Mouse (Mus musculus): ENCODE measurements around the gene Trp53i11. TPM values are rescaled to one million over a fixed set of nuclear protein-coding genes. Genes with fewer than 3 reads are reported as not detected.
A peak's percentile ranks its signal among the peaks of the same experiment; 100 is the strongest.

Trp53i11 gene
- polyA plus RNA-seq (2014; fragmentation: Nextera tagmentation; extraction: Ambion mirVana), result 30.5 and 33.0 TPM in 2 replicates

- H3K36me3 ChIP-seq (ENCODE audit: control insufficient read depth, insufficient read depth, low read length), result no peaks in the 10 kb centered on the region
- H3K27ac ChIP-seq (replicated peaks in 1 of 2; ENCODE audit: control insufficient read depth in 1 of 2, insufficient read depth in 1 of 2, low read depth in 2 of 2, low read length in 2 of 2), result peak within 1 kb of the TSS in 1 of 2 experiments; percentile 64; a peak in 2 of 4 replicates
- H3K9me3 ChIP-seq (ENCODE audit: control insufficient read depth, low read length), result no peaks in the 10 kb centered on the region
- H3K9ac ChIP-seq (ENCODE audit: low read length), result peak within 1 kb of the TSS; percentile 82
- peak within 1 kb of the TSS; percentile 62 to 72 for H3K4me3 ChIP-seq (ENCODE audit: control insufficient read depth in 1 of 2, insufficient read depth in 1 of 2, low read depth in 1 of 2, low read length in 2 of 2)
- WGBS, result under 1% methylated on average over 56 of the region's 69 CpGs
- ATAC-seq (ENCODE audit: insufficient number of reproducible peaks, insufficient read depth, low FRiP score, low read depth), result peak; percentile 90
- H3K4me1 ChIP-seq (ENCODE audit: control insufficient read depth in 2 of 2, insufficient read depth in 2 of 2, low read length in 2 of 2), result peaks cover under 1 to 9% of the 10 kb centered on the region in 2 experiments; a peak in 3 of 4 replicates
- H3K4me2 ChIP-seq (ENCODE audit: low read length), result peak within 1 kb of the TSS; percentile 100
- peaks cover 17% of the 10 kb centered on the region for H3K27me3 ChIP-seq (ENCODE audit: control insufficient read depth, insufficient read depth, low read length)
These were observed at the start of gene Trp53i11 for GRCm38 (mm10) chr2:93187323-93187996. Gene Trp53i11, plus strand, starts transcription at chr2:93187548.

GRCm38 (mm10) chr2:93139476-93139875 lies 47.9 kb upstream of the Trp53i11 start:
- no peak for ATAC-seq (ENCODE audit: insufficient number of reproducible peaks, insufficient read depth, low FRiP score, low read depth)
- Histone ChIP-seq H3K4me2 (ENCODE audit: low read length) (no peak overlapping the region), H3K9ac (ENCODE audit: low read length) (no peak overlapping the region), H3K36me3 (ENCODE audit: control insufficient read depth, insufficient read depth, low read length) (no peaks in the 10 kb centered on the region), H3K27me3 (ENCODE audit: control insufficient read depth, insufficient read depth, low read length) (no peaks in the 10 kb centered on the region), H3K9me3 (ENCODE audit: control insufficient read depth, low read length) (no peaks in the 10 kb centered on the region), H3K4me3 (ENCODE audit: control insufficient read depth in 1 of 2, insufficient read depth in 1 of 2, low read depth in 1 of 2, low read length in 2 of 2) (no peak overlapping the region), H3K4me1 (ENCODE audit: control insufficient read depth in 2 of 2, insufficient read depth in 2 of 2, low read length in 2 of 2) (peaks cover 5 to 8% of the 10 kb centered on the region in 2 experiments), H3K27ac (replicated peaks in 1 of 2; ENCODE audit: control insufficient read depth in 1 of 2, insufficient read depth in 1 of 2, low read depth in 2 of 2, low read length in 2 of 2) (no peak overlapping the region)
- WGBS, result 84% methylated on average over 7 of the region's 7 CpGs

GRCm38 (mm10) chr2:93141329-93141728 lies 46.0 kb upstream of the Trp53i11 start:
- H3K4me1 ChIP-seq (ENCODE audit: control insufficient read depth in 2 of 2, insufficient read depth in 2 of 2, low read length in 2 of 2), result peaks cover 0 to 3% of the 10 kb centered on the region in 2 experiments; a peak in 1 of 4 replicates
- H3K4me3 ChIP-seq (ENCODE audit: control insufficient read depth in 1 of 2, insufficient read depth in 1 of 2, low read depth in 1 of 2, low read length in 2 of 2), result no peak overlapping the region
- ATAC-seq (ENCODE audit: insufficient number of reproducible peaks, insufficient read depth, low FRiP score, low read depth), result no peak
- no peaks in the 10 kb centered on the region for H3K27me3 ChIP-seq (ENCODE audit: control insufficient read depth, insufficient read depth, low read length)
- H3K4me2 ChIP-seq (ENCODE audit: low read length), result no peak overlapping the region
- WGBS, result 82% methylated on average over 3 of the region's 3 CpGs
- no peaks in the 10 kb centered on the region for H3K36me3 ChIP-seq (ENCODE audit: control insufficient read depth, insufficient read depth, low read length)
- no peak overlapping the region for H3K27ac ChIP-seq (replicated peaks in 1 of 2; ENCODE audit: control insufficient read depth in 1 of 2, insufficient read depth in 1 of 2, low read depth in 2 of 2, low read length in 2 of 2)
- no peak overlapping the region for H3K9ac ChIP-seq (ENCODE audit: low read length)
- no peaks in the 10 kb centered on the region for H3K9me3 ChIP-seq (ENCODE audit: control insufficient read depth, low read length)

GRCm38 (mm10) chr2:93142616-93143015 lies 44.7 kb upstream of the Trp53i11 start:
- peak; percentile 80 for ATAC-seq (ENCODE audit: insufficient number of reproducible peaks, insufficient read depth, low FRiP score, low read depth)
- H3K36me3 ChIP-seq (ENCODE audit: control insufficient read depth, insufficient read depth, low read length), result no peaks in the 10 kb centered on the region
- H3K4me1 ChIP-seq (ENCODE audit: control insufficient read depth in 2 of 2, insufficient read depth in 2 of 2, low read length in 2 of 2), result peaks cover 0 to 3% of the 10 kb centered on the region in 2 experiments; a peak in 1 of 4 replicates
- H3K4me3 ChIP-seq (ENCODE audit: control insufficient read depth in 1 of 2, insufficient read depth in 1 of 2, low read depth in 1 of 2, low read length in 2 of 2), result no peak overlapping the region
- H3K27me3 ChIP-seq (ENCODE audit: control insufficient read depth, insufficient read depth, low read length), result no peaks in the 10 kb centered on the region
- peak overlapping the region; percentile 74 to 80 for H3K27ac ChIP-seq (replicated peaks in 1 of 2; ENCODE audit: control insufficient read depth in 1 of 2, insufficient read depth in 1 of 2, low read depth in 2 of 2, low read length in 2 of 2)
- H3K4me2 ChIP-seq (ENCODE audit: low read length), result no peak overlapping the region
- H3K9ac ChIP-seq (ENCODE audit: low read length), result no peak overlapping the region
- no peaks in the 10 kb centered on the region for H3K9me3 ChIP-seq (ENCODE audit: control insufficient read depth, low read length)
- WGBS, result 42% methylated on average over 7 of the region's 7 CpGs

- H3K9ac ChIP-seq (ENCODE audit: low read length), result no peak overlapping the region
- H3K27ac ChIP-seq (replicated peaks in 1 of 2; ENCODE audit: control insufficient read depth in 1 of 2, insufficient read depth in 1 of 2, low read depth in 2 of 2, low read length in 2 of 2), result no peak overlapping the region
- no peak for ATAC-seq (ENCODE audit: insufficient number of reproducible peaks, insufficient read depth, low FRiP score, low read depth)
- no peaks in the 10 kb centered on the region for H3K9me3 ChIP-seq (ENCODE audit: control insufficient read depth, low read length)
- H3K36me3 ChIP-seq (ENCODE audit: control insufficient read depth, insufficient read depth, low read length), result no peaks in the 10 kb centered on the region
- no peak overlapping the region for H3K4me2 ChIP-seq (ENCODE audit: low read length)
- H3K4me3 ChIP-seq (ENCODE audit: control insufficient read depth in 1 of 2, insufficient read depth in 1 of 2, low read depth in 1 of 2, low read length in 2 of 2), result no peak overlapping the region
- peaks cover 0 to 3% of the 10 kb centered on the region in 2 experiments; a peak in 1 of 4 replicates for H3K4me1 ChIP-seq (ENCODE audit: control insufficient read depth in 2 of 2, insufficient read depth in 2 of 2, low read length in 2 of 2)
- 89% methylated on average over 3 of the region's 3 CpGs for WGBS
- H3K27me3 ChIP-seq (ENCODE audit: control insufficient read depth, insufficient read depth, low read length), result no peaks in the 10 kb centered on the region
These were observed 43.2 kb upstream of the Trp53i11 start for GRCm38 (mm10) chr2:93144126-93144525.

GRCm38 (mm10) chr2:93150009-93150408 lies 37.3 kb upstream of the Trp53i11 start:
- 4% methylated on average over 2 of the region's 2 CpGs for WGBS
- H3K9me3 ChIP-seq (ENCODE audit: control insufficient read depth, low read length), result no peaks in the 10 kb centered on the region
- H3K4me2 ChIP-seq (ENCODE audit: low read length), result no peak overlapping the region
- H3K27me3 ChIP-seq (ENCODE audit: control insufficient read depth, insufficient read depth, low read length), result no peaks in the 10 kb centered on the region
- no peaks in the 10 kb centered on the region for H3K36me3 ChIP-seq (ENCODE audit: control insufficient read depth, insufficient read depth, low read length)
- no peak overlapping the region for H3K27ac ChIP-seq (replicated peaks in 1 of 2; ENCODE audit: control insufficient read depth in 1 of 2, insufficient read depth in 1 of 2, low read depth in 2 of 2, low read length in 2 of 2)
- no peak overlapping the region for H3K9ac ChIP-seq (ENCODE audit: low read length)
- H3K4me3 ChIP-seq (ENCODE audit: control insufficient read depth in 1 of 2, insufficient read depth in 1 of 2, low read depth in 1 of 2, low read length in 2 of 2), result no peak overlapping the region
- H3K4me1 ChIP-seq (ENCODE audit: control insufficient read depth in 2 of 2, insufficient read depth in 2 of 2, low read length in 2 of 2), result peaks cover 15 to 20% of the 10 kb centered on the region in 2 experiments
- ATAC-seq (ENCODE audit: insufficient number of reproducible peaks, insufficient read depth, low FRiP score, low read depth), result no peak

GRCm38 (mm10) chr2:93150673-93151450 lies 36.5 kb upstream of the Trp53i11 start:
- H3K36me3 ChIP-seq (ENCODE audit: control insufficient read depth, insufficient read depth, low read length), result no peaks in the 10 kb centered on the region
- H3K4me1 ChIP-seq (ENCODE audit: control insufficient read depth in 2 of 2, insufficient read depth in 2 of 2, low read length in 2 of 2), result peaks cover 14 to 20% of the 10 kb centered on the region in 2 experiments
- H3K9me3 ChIP-seq (ENCODE audit: control insufficient read depth, low read length), result no peaks in the 10 kb centered on the region
- H3K27me3 ChIP-seq (ENCODE audit: control insufficient read depth, insufficient read depth, low read length), result no peaks in the 10 kb centered on the region
- no peak overlapping the region for H3K4me3 ChIP-seq (ENCODE audit: control insufficient read depth in 1 of 2, insufficient read depth in 1 of 2, low read depth in 1 of 2, low read length in 2 of 2)
- H3K4me2 ChIP-seq (ENCODE audit: low read length), result no peak overlapping the region
- H3K27ac ChIP-seq (replicated peaks in 1 of 2; ENCODE audit: control insufficient read depth in 1 of 2, insufficient read depth in 1 of 2, low read depth in 2 of 2, low read length in 2 of 2), result no peak overlapping the region
- 52% methylated on average over 9 of the region's 9 CpGs for WGBS
- no peak for ATAC-seq (ENCODE audit: insufficient number of reproducible peaks, insufficient read depth, low FRiP score, low read depth)
- no peak overlapping the region for H3K9ac ChIP-seq (ENCODE audit: low read length)

All from heart, embryonic 14.5 days (tissue).